Mouse (Mus musculus) gonadal fat pad, adult 2 months (tissue): ENCODE measurements around the gene Fscn2. TPM values are rescaled to one million over a fixed set of nuclear protein-coding genes. Genes with fewer than 3 reads are reported as not detected.
"Not testable (repeated sequence)": the region's sequence is repeated elsewhere in the genome, so short reads cannot be mapped to it uniquely, and the experiment has no call there.

Experiments used
- DNase-seq: peaks from one replicate; pipeline ENCODE4 v3.0.0-alpha.2; 2012; ENCODE audit warnings: low read depth
- polyA plus RNA-seq: library from polyadenylated mRNA; depleted of rRNA; stranded (reverse); fragments of >200 nt; gene quantifications from 2 replicates; pipeline ENCODE4 v1.2.3, GENCODE M21; 2012; rRNA removed

Fscn2 gene
- polyA plus RNA-seq, 1 experiment, result 0.78 TPM

GRCm38 (mm10) chr11:120404814-120405213 lies 43.5 kb downstream of the Fscn2 start:
- DNase-seq, result no peak

- DNase-seq, result no peak
Measured at GRCm38 (mm10) chr11:120405867-120406266, 44.5 kb downstream of the Fscn2 start.

DNA sequence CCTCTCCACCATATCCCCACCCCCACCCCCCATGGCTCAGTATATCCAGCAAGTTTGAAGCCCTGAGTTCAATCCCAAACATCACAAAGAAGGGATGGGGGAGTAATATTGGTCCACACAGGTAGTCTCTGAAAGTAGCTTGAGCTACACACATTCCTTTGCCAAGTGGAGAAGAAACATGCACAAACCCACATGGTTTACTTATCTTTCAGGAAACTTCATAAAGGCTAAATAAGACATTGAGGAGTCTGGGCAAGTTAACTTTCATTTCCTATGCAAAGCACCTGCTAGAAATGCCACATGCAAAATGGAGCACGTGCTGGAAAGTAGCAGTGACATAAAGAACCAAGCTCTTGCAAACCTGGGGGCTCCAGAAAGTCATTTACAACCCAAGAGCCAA lies 45.1 kb downstream of the Fscn2 start:
- no peak for DNase-seq

GRCm38 (mm10) chr11:120413621-120414020 lies 52.3 kb downstream of the Fscn2 start:
- not testable (repeated sequence) for DNase-seq

Other genes with a start within 250 kb of the Fscn2 start
- gene Slc38a10, start 210.2 kb upstream of the Fscn2 start, polyA plus RNA-seq, result 153 and 192 TPM in 2 replicates
- gene Bahcc1, start 128.6 kb upstream of the Fscn2 start, polyA plus RNA-seq, result 7.4 and 10.7 TPM in 2 replicates
- 916 and 1,199 TPM in 2 replicates for gene Actg1, start 13.0 kb upstream of the Fscn2 start, polyA plus RNA-seq
- gene Faap100, start 17.2 kb downstream of the Fscn2 start, polyA plus RNA-seq, result 28.5 and 29.6 TPM in 2 replicates
- gene Nploc4, start 76.2 kb downstream of the Fscn2 start, polyA plus RNA-seq, result 68.8 and 71.4 TPM in 2 replicates
- not detected in 2 replicates for gene Tspan10, start 81.1 kb downstream of the Fscn2 start, polyA plus RNA-seq
- gene Pde6g, start 92.0 kb downstream of the Fscn2 start, polyA plus RNA-seq, result 0.42 and 0.72 TPM in 2 replicates
- gene Oxld1, start 96.5 kb downstream of the Fscn2 start, polyA plus RNA-seq, result 24.5 and 30.4 TPM in 2 replicates
- gene Ccdc137, start 96.6 kb downstream of the Fscn2 start, polyA plus RNA-seq, result 13.1 and 16.6 TPM in 2 replicates
- gene Arl16, start 106.1 kb downstream of the Fscn2 start, polyA plus RNA-seq, result 32.5 and 34.3 TPM in 2 replicates
- gene Mrpl12, start 123.1 kb downstream of the Fscn2 start, polyA plus RNA-seq, result 61.8 and 70.5 TPM in 2 replicates
- gene Slc25a10, start 130.3 kb downstream of the Fscn2 start, polyA plus RNA-seq, result 372 and 561 TPM in 2 replicates
- 1.2 and 1.8 TPM in 2 replicates for gene Gcgr, start 169.2 kb downstream of the Fscn2 start, polyA plus RNA-seq
- 153 and 179 TPM in 2 replicates for gene Mcrip1, start 188.2 kb downstream of the Fscn2 start, polyA plus RNA-seq
- gene Ppp1r27, start 189.6 kb downstream of the Fscn2 start, polyA plus RNA-seq, result 0.72 TPM in 1 of 2 replicates, not detected in the other
- gene P4hb, start 211.7 kb downstream of the Fscn2 start, polyA plus RNA-seq, result 372 and 394 TPM in 2 replicates
- 584 and 632 TPM in 2 replicates for gene Arhgdia, start 220.1 kb downstream of the Fscn2 start, polyA plus RNA-seq
- gene Alyref, start 236.8 kb downstream of the Fscn2 start, polyA plus RNA-seq, result 21.4 and 28.5 TPM in 2 replicates
- gene Anapc11, start 236.9 kb downstream of the Fscn2 start, polyA plus RNA-seq, result 74.7 and 75.0 TPM in 2 replicates
- 1.1 and 1.2 TPM in 2 replicates for gene Npb, start 246.9 kb downstream of the Fscn2 start, polyA plus RNA-seq